Mouse (Mus musculus): ENCODE results near the gene Tlk2. TPM values are rescaled to one million over a fixed set of nuclear protein-coding genes. Genes with fewer than 3 reads are reported as not detected.

Tlk2 gene
- polyA plus RNA-seq, 1 experiment: 5.3 TPM

- no peaks in the 10 kb centered on the region for H3K36me3 ChIP-seq (ENCODE audit: control insufficient read depth, insufficient read depth, low read length)
- 74% methylated on average over 12 of the region's 12 CpGs for WGBS
- no peaks in the 10 kb centered on the region for H3K27me3 ChIP-seq (ENCODE audit: control insufficient read depth, insufficient read depth, low read length)
- no peak overlapping the region for H3K4me3 ChIP-seq (ENCODE audit: low read depth, low read length)
- no peaks in the 10 kb centered on the region; the same call in 1 of the 2 replicates for H3K4me1 ChIP-seq (ENCODE audit: control insufficient read depth, insufficient read depth, insufficient read length, low read length)
- H3K27ac ChIP-seq (ENCODE audit: insufficient read depth, low read depth, low read length): no peak overlapping the region
- TF ChIP-seq POLR2A (IDR thresholded peaks at IDR 0.05; ENCODE audit: low read depth, low read length): no peak
- TF ChIP-seq CTCF (IDR thresholded peaks at IDR 0.05; ENCODE audit: extremely low read depth, insufficient read length, insufficient replicate concordance, low read depth, low read length): no peak
Observed at GRCm38 (mm10) chr11:105312311-105312942, 133.8 kb downstream of the Tlk2 start.

- H3K4me3 ChIP-seq (ENCODE audit: low read depth, low read length): no peak overlapping the region
- no peak overlapping the region for H3K27ac ChIP-seq (ENCODE audit: insufficient read depth, low read depth, low read length)
- H3K36me3 ChIP-seq (ENCODE audit: control insufficient read depth, insufficient read depth, low read length): no peaks in the 10 kb centered on the region
- H3K4me1 ChIP-seq (ENCODE audit: control insufficient read depth, insufficient read depth, insufficient read length, low read length): no peaks in the 10 kb centered on the region; the same call in 1 of the 2 replicates
- H3K27me3 ChIP-seq (ENCODE audit: control insufficient read depth, insufficient read depth, low read length): no peaks in the 10 kb centered on the region
- WGBS: 65% methylated on average over 10 of the region's 10 CpGs
- TF ChIP-seq CTCF (IDR thresholded peaks at IDR 0.05; ENCODE audit: extremely low read depth, insufficient read length, insufficient replicate concordance, low read depth, low read length) (no peak), POLR2A (IDR thresholded peaks at IDR 0.05; ENCODE audit: low read depth, low read length) (no peak)
Observed at GRCm38 (mm10) chr11:105312972-105313632, 134.5 kb downstream of the Tlk2 start.

GRCm38 (mm10) chr11:105313633-105314014, 135.0 kb downstream of the Tlk2 start:
- Histone ChIP-seq H3K36me3 (ENCODE audit: control insufficient read depth, insufficient read depth, low read length) (no peaks in the 10 kb centered on the region), H3K4me3 (ENCODE audit: low read depth, low read length) (no peak overlapping the region), H3K4me1 (ENCODE audit: control insufficient read depth, insufficient read depth, insufficient read length, low read length) (no peaks in the 10 kb centered on the region; the same call in 1 of the 2 replicates), H3K27ac (ENCODE audit: insufficient read depth, low read depth, low read length) (no peak overlapping the region), H3K27me3 (ENCODE audit: control insufficient read depth, insufficient read depth, low read length) (no peaks in the 10 kb centered on the region)
- WGBS: 72% methylated on average over 8 of the region's 8 CpGs
- TF ChIP-seq CTCF (IDR thresholded peaks at IDR 0.05; ENCODE audit: extremely low read depth, insufficient read length, insufficient replicate concordance, low read depth, low read length): no peak
- TF ChIP-seq POLR2A (IDR thresholded peaks at IDR 0.05; ENCODE audit: low read depth, low read length): no peak

GRCm38 (mm10) chr11:105315296-105315695, 136.7 kb downstream of the Tlk2 start:
- no peak overlapping the region for H3K4me3 ChIP-seq (ENCODE audit: low read depth, low read length)
- WGBS: 82% methylated on average over 8 of the region's 8 CpGs

GRCm38 (mm10) chr11:105316121-105316520, 137.5 kb downstream of the Tlk2 start:
- no peaks in the 10 kb centered on the region; the same call in 1 of the 2 replicates for H3K4me1 ChIP-seq (ENCODE audit: control insufficient read depth, insufficient read depth, insufficient read length, low read length)
- no peak overlapping the region for H3K27ac ChIP-seq (ENCODE audit: insufficient read depth, low read depth, low read length)
- TF ChIP-seq POLR2A (IDR thresholded peaks at IDR 0.05; ENCODE audit: low read depth, low read length) (no peak), CTCF (IDR thresholded peaks at IDR 0.05; ENCODE audit: extremely low read depth, insufficient read length, insufficient replicate concordance, low read depth, low read length) (no peak)
- H3K27me3 ChIP-seq (ENCODE audit: control insufficient read depth, insufficient read depth, low read length): no peaks in the 10 kb centered on the region
- H3K36me3 ChIP-seq (ENCODE audit: control insufficient read depth, insufficient read depth, low read length): no peaks in the 10 kb centered on the region
- 92% methylated on average over 4 of the region's 4 CpGs for WGBS
- H3K4me3 ChIP-seq (ENCODE audit: low read depth, low read length): no peak overlapping the region

More at GRCm38 (mm10) chr11:105315296-105315695, 136.7 kb downstream of the Tlk2 start:
- TF ChIP-seq POLR2A (IDR thresholded peaks at IDR 0.05; ENCODE audit: low read depth, low read length): no peak
- no peak for TF ChIP-seq CTCF (IDR thresholded peaks at IDR 0.05; ENCODE audit: extremely low read depth, insufficient read length, insufficient replicate concordance, low read depth, low read length)
- Histone ChIP-seq H3K27me3 (ENCODE audit: control insufficient read depth, insufficient read depth, low read length) (no peaks in the 10 kb centered on the region), H3K4me1 (ENCODE audit: control insufficient read depth, insufficient read depth, insufficient read length, low read length) (no peaks in the 10 kb centered on the region; the same call in 1 of the 2 replicates), H3K36me3 (ENCODE audit: control insufficient read depth, insufficient read depth, low read length) (no peaks in the 10 kb centered on the region), H3K27ac (ENCODE audit: insufficient read depth, low read depth, low read length) (no peak overlapping the region)

- H3K27ac ChIP-seq (ENCODE audit: insufficient read depth, low read depth, low read length): no peak overlapping the region
- no peak overlapping the region for H3K4me3 ChIP-seq (ENCODE audit: low read depth, low read length)
- no peaks in the 10 kb centered on the region for H3K27me3 ChIP-seq (ENCODE audit: control insufficient read depth, insufficient read depth, low read length)
- 94% methylated on average over 6 of the region's 6 CpGs for WGBS
- H3K4me1 ChIP-seq (ENCODE audit: control insufficient read depth, insufficient read depth, insufficient read length, low read length): no peaks in the 10 kb centered on the region
- TF ChIP-seq POLR2A (IDR thresholded peaks at IDR 0.05; ENCODE audit: low read depth, low read length): no peak
- no peak for TF ChIP-seq CTCF (IDR thresholded peaks at IDR 0.05; ENCODE audit: extremely low read depth, insufficient read length, insufficient replicate concordance, low read depth, low read length)
- no peaks in the 10 kb centered on the region for H3K36me3 ChIP-seq (ENCODE audit: control insufficient read depth, insufficient read depth, low read length)
Observed at GRCm38 (mm10) chr11:105317769-105318168, 139.2 kb downstream of the Tlk2 start.

- H3K4me1 ChIP-seq (ENCODE audit: control insufficient read depth, insufficient read depth, insufficient read length, low read length): no peaks in the 10 kb centered on the region
- H3K27ac ChIP-seq (ENCODE audit: insufficient read depth, low read depth, low read length): no peak overlapping the region
- TF ChIP-seq CTCF (IDR thresholded peaks at IDR 0.05; ENCODE audit: extremely low read depth, insufficient read length, insufficient replicate concordance, low read depth, low read length): no peak
- TF ChIP-seq POLR2A (IDR thresholded peaks at IDR 0.05; ENCODE audit: low read depth, low read length): no peak
- H3K27me3 ChIP-seq (ENCODE audit: control insufficient read depth, insufficient read depth, low read length): no peaks in the 10 kb centered on the region
- H3K36me3 ChIP-seq (ENCODE audit: control insufficient read depth, insufficient read depth, low read length): no peaks in the 10 kb centered on the region
- no peak overlapping the region for H3K4me3 ChIP-seq (ENCODE audit: low read depth, low read length)
- WGBS: 24% methylated on average over 2 of the region's 2 CpGs
Observed at GRCm38 (mm10) chr11:105321090-105321489, 142.5 kb downstream of the Tlk2 start.
